Mouse (Mus musculus): ENCODE measurements around the gene Ddah2.

- TF ChIP-seq CTCF (IDR thresholded peaks at IDR 0.05; ENCODE audit: extremely low read depth, insufficient read depth, insufficient read length, insufficient replicate concordance): no peak
- TF ChIP-seq POLR2A (IDR thresholded peaks at IDR 0.05; ENCODE audit: low read depth, low read length): no peak
Observed at GRCm38 (mm10) chr17:35023756-35024155, 35.1 kb upstream of the Ddah2 start.

Measured in spleen, adult 2 months (tissue).